Comparison of ENCODE assay signal across 9 mouse cellular contexts in genomic region chr7:68717498-68717897, GRCm38 (mm10). TPM values are rescaled to one million over a fixed set of nuclear protein-coding genes. Genes with fewer than 3 reads are reported as not detected.
A peak's percentile ranks its signal among the peaks of the same experiment; 100 is the strongest.
DNase-seq lines count a peak whose midpoint lies in the region; ATAC-seq and TF ChIP-seq lines count a peak whose summit lies in the region.
"Had no signal": no experiment of that assay in that cellular context is flagged by ENCODE, and none has a peak within 500 bp of the region (broad histone marks: within the 10 kb centered on the region; RNA-seq: fewer than 3 reads in every experiment).

No protein-coding gene starts in this region.

- H3K4me3 ChIP-seq in forebrain, postnatal 0 days (ENCODE audit: low read depth, low read length): no peak overlapping the region
- no peak overlapping the region; the same call in 1 of the 2 replicates for H3K4me3 ChIP-seq in layer of hippocampus, adult 2 months
- H3K4me3 ChIP-seq in stomach, embryonic 16.5 days (replicated peaks; ENCODE audit: low read length): no peak overlapping the region

- TF ChIP-seq CTCF in forebrain, postnatal 0 days (IDR thresholded peaks at IDR 0.05; ENCODE audit: low read depth): no peak
- no peak for TF ChIP-seq CTCF in layer of hippocampus, adult 2 months (conservative IDR thresholded peaks at IDR 0.05)

- H3K4me1 ChIP-seq in forebrain, postnatal 0 days (ENCODE audit: insufficient read depth): no peaks in the 10 kb centered on the region
- peaks cover 13% of the 10 kb centered on the region for H3K4me1 ChIP-seq in stomach, embryonic 16.5 days (ENCODE audit: control insufficient read depth, insufficient read depth, low read length)

- H3K27me3 ChIP-seq in forebrain, postnatal 0 days (ENCODE audit: insufficient read depth, low read length): no peaks in the 10 kb centered on the region
- no peaks in the 10 kb centered on the region for H3K27me3 ChIP-seq in stomach, embryonic 16.5 days (ENCODE audit: control insufficient read depth, insufficient read depth, low read length)

- 18% methylated on average over 10 of the region's 10 CpGs for WGBS in forebrain, postnatal 0 days
- WGBS in stomach, embryonic 16.5 days: 25% methylated on average over 10 of the region's 10 CpGs

- no peaks in the 10 kb centered on the region for H3K36me3 ChIP-seq in forebrain, postnatal 0 days (ENCODE audit: insufficient read depth)
- H3K36me3 ChIP-seq in stomach, embryonic 16.5 days (ENCODE audit: control insufficient read depth, insufficient read depth, low read length): no peaks in the 10 kb centered on the region
- H3K36me3 ChIP-seq: G1E had no signal

- no peaks in the 10 kb centered on the region for H3K9me3 ChIP-seq in forebrain, postnatal 0 days (ENCODE audit: low read length)
- H3K9me3 ChIP-seq in stomach, embryonic 16.5 days (replicated peaks; ENCODE audit: control insufficient read depth, low read length): no peaks in the 10 kb centered on the region

- no peak overlapping the region for H3K27ac ChIP-seq in forebrain, postnatal 0 days (ENCODE audit: low read depth, low read length)
- no peak overlapping the region for H3K27ac ChIP-seq in layer of hippocampus, adult 2 months
- H3K27ac ChIP-seq in stomach, embryonic 16.5 days (ENCODE audit: low read length): peak overlapping the region; percentile 55

- no peak overlapping the region; the same call in 1 of the 2 replicates for H3K4me2 ChIP-seq in forebrain, postnatal 0 days (ENCODE audit: low read depth)
- peak overlapping the region; percentile 34; the same call in 1 of the 2 replicates for H3K4me2 ChIP-seq in stomach, embryonic 16.5 days (ENCODE audit: low read depth, low read length)

- DNase-seq in 3T3-L1 (ENCODE audit: low read depth, low spot score): peak; percentile 3
- peak; percentile 18 to 42 for DNase-seq in adrenal gland, postnatal 4 days (ENCODE audit: low spot score in 2 of 2)
- peak; percentile 76 for DNase-seq in forebrain, postnatal 0 days
- DNase-seq in heart, postnatal 4 days: peak; percentile 75
- DNase-seq in layer of hippocampus, adult 2 months (ENCODE audit: low spot score in 2 of 2): peak; percentile 24 to 42
- peak; percentile 85 for DNase-seq in lung, postnatal 14 days
- DNase-seq in thymus, postnatal 4 days: no peak

- no peak overlapping the region for H3K9ac ChIP-seq in forebrain, postnatal 0 days
- no peak overlapping the region for H3K9ac ChIP-seq in stomach, embryonic 16.5 days (ENCODE audit: low read length)

- peak; percentile 45 for ATAC-seq in forebrain, postnatal 0 days
- peak; percentile 60 for ATAC-seq in stomach, embryonic 16.5 days (ENCODE audit: insufficient read depth, low FRiP score)

RNA-seq across cellular contexts. Expression of gene Arrdc4, which starts 31.5 kb away (rescaled TPM):
- 10 to 100 TPM; 42.6 to 45.7 TPM for total RNA-seq in adrenal gland, postnatal 4 days (2021)
- 50.5 and 54.0 TPM in 2 replicates for total RNA-seq in forebrain, postnatal 0 days (2014; rRNA removed)
- 58.3 and 75.2 TPM in 2 replicates for polyA plus RNA-seq in forebrain, postnatal 0 days (2015; fragmentation: Nextera tagmentation; extraction: Ambion mirVana)
- 10 to 100 TPM; 11.4 to 12.2 TPM for total RNA-seq in heart, postnatal 4 days (2021)
- total RNA-seq in layer of hippocampus, adult 2 months (2021): 10 to 100 TPM; 10.4 to 13.3 TPM
- 20.3 and 21.4 TPM in 2 replicates for polyA plus RNA-seq in stomach, embryonic 16.5 days (2015; fragmentation: Nextera tagmentation; extraction: Ambion mirVana)
- polyA plus RNA-seq: G1E had no signal
